Mouse (Mus musculus) stomach, embryonic 14.5 days (tissue): ENCODE data around the gene Pth2. TPM values are rescaled to one million over a fixed set of nuclear protein-coding genes. Genes with fewer than 3 reads are reported as not detected.
A peak's percentile ranks its signal among the peaks of the same experiment; 100 is the strongest.

Experiments used
- ATAC-seq: fragments of 200-750 bp; cut with Nextera tagmentation; 2 replicates; pipeline ENCODE4 v1.8.0; 2017; ENCODE audit warnings: low read depth, moderate TSS enrichment; ENCODE audit not compliant: insufficient number of reproducible peaks, insufficient read depth, low FRiP score
- H3K27ac ChIP-seq: fragments of 300-500 bp; sonication (generic); 2 replicates; pipeline ENCODE4 v1.5.1; 2014; ENCODE audit warnings: mild to moderate bottlenecking, low read length, moderate library complexity, mixed read lengths
- H3K27me3 ChIP-seq: fragments of 300-500 bp; sonication (generic); 2 replicates; pipeline ENCODE4 v1.6.1; 2014; ENCODE audit warnings: low read length, control low read depth, mixed read lengths; ENCODE audit not compliant: control insufficient read depth, insufficient read depth
- H3K36me3 ChIP-seq: fragments of 300-500 bp; sonication (generic); 2 replicates; pipeline ENCODE4 v1.6.1; 2014; ENCODE audit warnings: mild to moderate bottlenecking, control low read depth, low read length, moderate library complexity, mixed read lengths; ENCODE audit not compliant: control insufficient read depth, insufficient read depth
- H3K4me1 ChIP-seq: fragments of 300-500 bp; sonication (generic); 2 replicates; pipeline ENCODE4 v1.6.1; 2014; ENCODE audit warnings: low read length, control low read depth, mixed read lengths; ENCODE audit not compliant: control insufficient read depth, insufficient read depth
- H3K4me2 ChIP-seq: fragments of 300-500 bp; sonication (generic); replicated peaks from 2 replicates; pipeline ENCODE4 v1.6.1; 2014; ENCODE audit warnings: low read depth, low read length, control low read depth
- H3K4me3 ChIP-seq: fragments of 300-500 bp; sonication (generic); 2 replicates; pipeline ENCODE4 v1.5.1; 2014; ENCODE audit warnings: low read depth, low read length, control low read depth
- H3K9ac ChIP-seq: fragments of 300-500 bp; sonication (generic); replicated peaks from 2 replicates; pipeline ENCODE4 v1.6.1; 2014; ENCODE audit warnings: low read depth, mild to moderate bottlenecking, control low read depth, low read length, moderate library complexity, mixed read lengths
- H3K9me3 ChIP-seq: fragments of 300-500 bp; sonication (generic); 2 replicates; pipeline ENCODE4 v1.6.1; 2016; ENCODE audit warnings: low read depth, low read length, control low read depth; ENCODE audit not compliant: control insufficient read depth
- WGBS: fragments of 180-500 bp; shearing (Covaris S2); extraction: QIAGEN DNeasy Blood & Tissue Kit; methylation state at CpG from one replicate; pipeline ENCODE4 v1.1.7; 2014; 5-methylcytosine and 5-hydroxymethylcytosine counted together
- polyA plus RNA-seq: library from polyadenylated mRNA; unstranded; fragments of >200 nt; fragmentation: Nextera tagmentation; extraction: Ambion mirVana; gene quantifications from 2 replicates; pipeline ENCODE4 v1.2.1, GENCODE M21; 2014

Pth2 gene
- polyA plus RNA-seq, 1 experiment from 2014 or later, result not detected

DNA sequence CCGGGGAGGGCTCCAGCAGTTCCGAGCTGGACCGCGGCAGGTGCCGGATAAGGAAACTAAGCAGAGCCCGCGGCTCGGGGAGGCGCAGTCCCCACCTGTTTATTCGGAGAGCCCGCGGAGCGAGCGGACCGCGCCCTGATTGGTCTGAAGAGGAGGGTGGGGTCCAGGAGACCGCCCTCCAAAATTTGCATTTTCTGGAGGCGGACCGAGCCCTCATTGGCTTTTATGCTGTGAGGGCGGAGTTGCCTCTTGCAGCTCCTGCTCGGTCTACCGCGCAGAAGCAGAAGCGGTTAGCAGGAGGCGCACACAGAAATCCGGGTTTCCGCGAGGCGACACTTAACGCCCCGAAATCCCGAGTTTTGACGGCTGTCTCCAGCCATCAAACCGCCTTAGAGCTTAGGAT lies 1.4 kb downstream of the Pth2 start:
- peaks cover 58% of the 10 kb centered on the region for H3K27me3 ChIP-seq
- no peaks in the 10 kb centered on the region for H3K4me1 ChIP-seq
- no peak overlapping the region for H3K27ac ChIP-seq
- peak overlapping the region; percentile 19 for H3K4me3 ChIP-seq
- H3K9me3 ChIP-seq, result no peaks in the 10 kb centered on the region
- H3K9ac ChIP-seq, result no peak overlapping the region
- under 1% methylated on average over 34 of the region's 34 CpGs for WGBS
- ATAC-seq, result peak; percentile 84
- H3K4me2 ChIP-seq, result peak overlapping the region; percentile 41
- no peaks in the 10 kb centered on the region for H3K36me3 ChIP-seq

- no peaks in the 10 kb centered on the region for H3K36me3 ChIP-seq
- WGBS, result 19% methylated on average over 11 of the region's 11 CpGs
- H3K9ac ChIP-seq, result no peak overlapping the region
- H3K4me3 ChIP-seq, result peak overlapping the region; percentile 19
- 0 out of 2 replicates have a peak, but pooled peaks have one; percentile 7 for ATAC-seq
- H3K9me3 ChIP-seq, result no peaks in the 10 kb centered on the region
- no peaks in the 10 kb centered on the region for H3K4me1 ChIP-seq
- no peak overlapping the region for H3K27ac ChIP-seq
- H3K27me3 ChIP-seq, result peaks cover 57% of the 10 kb centered on the region
- H3K4me2 ChIP-seq, result peak overlapping the region; percentile 41
Observed at GRCm38 (mm10) chr7:45182606-45183005, 1.8 kb downstream of the Pth2 start.

- 65% methylated on average over 7 of the region's 7 CpGs for WGBS
- H3K9me3 ChIP-seq, result no peaks in the 10 kb centered on the region
- peaks cover 49% of the 10 kb centered on the region for H3K27me3 ChIP-seq
- H3K9ac ChIP-seq, result no peak overlapping the region
- no peaks in the 10 kb centered on the region for H3K4me1 ChIP-seq
- ATAC-seq, result no peak
- H3K27ac ChIP-seq, result no peak overlapping the region
- no peak overlapping the region for H3K4me3 ChIP-seq
- H3K36me3 ChIP-seq, result no peaks in the 10 kb centered on the region
- H3K4me2 ChIP-seq, result no peak overlapping the region
Observed at GRCm38 (mm10) chr7:45183672-45184071, 2.9 kb downstream of the Pth2 start.

DNA sequence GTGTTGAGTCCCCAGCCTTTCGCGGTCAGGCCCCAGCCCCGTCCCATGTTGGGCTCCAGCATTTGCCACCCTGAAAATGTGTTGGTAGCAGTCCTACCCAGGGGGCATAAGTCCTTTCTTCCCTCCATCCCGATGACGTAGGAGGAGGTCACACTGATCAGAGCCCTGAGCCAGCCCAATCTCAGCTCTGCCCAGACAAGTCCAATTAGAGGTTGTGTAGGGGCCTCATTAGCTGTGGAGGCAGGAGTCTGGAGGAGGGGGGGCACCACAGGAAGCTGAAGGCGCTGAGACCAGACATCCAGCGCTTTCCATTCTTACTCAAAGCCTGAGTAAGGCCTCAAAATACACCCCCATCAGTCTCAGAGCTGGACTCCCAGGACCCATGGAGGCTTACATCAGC lies 5.1 kb downstream of the Pth2 start:
- Histone ChIP-seq H3K9ac (no peak overlapping the region), H3K4me1 (no peaks in the 10 kb centered on the region), H3K27me3 (peaks cover 30% of the 10 kb centered on the region), H3K4me3 (no peak overlapping the region), H3K36me3 (no peaks in the 10 kb centered on the region), H3K27ac (no peak overlapping the region), H3K9me3 (no peaks in the 10 kb centered on the region), H3K4me2 (no peak overlapping the region)
- 63% methylated on average over 7 of the region's 7 CpGs for WGBS
- no peak for ATAC-seq

DNA sequence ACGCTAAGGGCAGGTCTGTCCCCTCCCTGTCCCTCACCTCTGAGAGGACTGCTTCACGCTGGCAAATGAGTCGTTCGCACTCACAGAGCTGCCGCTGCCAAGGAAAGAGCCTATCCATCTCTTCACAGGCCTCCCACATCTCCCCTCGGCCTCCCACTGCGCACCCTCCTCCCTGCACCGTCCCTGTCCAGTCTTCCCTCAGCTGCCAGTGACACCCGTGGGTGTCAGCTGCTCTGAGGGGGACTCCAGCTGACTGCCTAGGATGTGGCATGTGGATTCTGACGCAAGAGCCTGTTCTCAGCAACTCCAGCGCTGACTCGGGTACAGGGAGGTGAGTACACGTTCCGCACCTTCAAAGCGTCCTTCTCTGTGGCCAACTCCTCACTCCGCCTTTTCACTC lies 8.8 kb downstream of the Pth2 start:
- Histone ChIP-seq H3K4me3 (no peak overlapping the region), H3K4me2 (no peak overlapping the region), H3K9me3 (no peaks in the 10 kb centered on the region), H3K27me3 (0 out of 2 replicates have a peak, but pooled peaks cover 6% of the 10 kb centered on the region), H3K27ac (no peak overlapping the region), H3K4me1 (peaks cover 6% of the 10 kb centered on the region; the same call in 1 of the 2 replicates), H3K36me3 (no peaks in the 10 kb centered on the region), H3K9ac (no peak overlapping the region)
- no peak for ATAC-seq
- WGBS, result 51% methylated on average over 16 of the region's 16 CpGs

DNA sequence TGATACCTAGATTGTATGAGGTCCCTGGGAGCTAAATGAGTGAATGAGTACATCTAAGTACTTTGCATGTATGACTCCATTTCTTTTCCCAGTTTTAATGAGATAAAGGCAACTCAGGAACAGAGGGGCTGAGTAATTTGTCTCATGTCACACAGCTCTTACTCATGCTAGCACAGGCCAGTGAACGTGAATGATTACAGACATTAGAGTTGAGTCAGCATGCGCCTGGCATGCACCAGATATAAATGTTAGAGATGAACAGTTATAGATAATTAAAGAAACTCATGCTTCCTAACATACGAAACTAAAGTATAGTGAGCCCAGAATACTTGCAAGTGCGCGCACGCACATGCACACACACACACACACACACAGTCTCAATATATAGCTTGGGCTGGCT lies 9.4 kb downstream of the Pth2 start:
- Histone ChIP-seq H3K4me2 (no peak overlapping the region), H3K36me3 (no peaks in the 10 kb centered on the region), H3K4me1 (peaks cover 6% of the 10 kb centered on the region; the same call in 1 of the 2 replicates), H3K9ac (no peak overlapping the region), H3K27ac (no peak overlapping the region), H3K27me3 (0 out of 2 replicates have a peak, but pooled peaks cover 4% of the 10 kb centered on the region), H3K9me3 (no peaks in the 10 kb centered on the region), H3K4me3 (no peak overlapping the region)
- no peak for ATAC-seq
- 89% methylated on average over 6 of the region's 6 CpGs for WGBS

- 0 out of 2 replicates have a peak, but pooled peaks cover 4% of the 10 kb centered on the region for H3K27me3 ChIP-seq
- no peaks in the 10 kb centered on the region for H3K36me3 ChIP-seq
- no peak overlapping the region for H3K27ac ChIP-seq
- H3K4me3 ChIP-seq, result no peak overlapping the region
- peaks cover 6% of the 10 kb centered on the region; the same call in 1 of the 2 replicates for H3K4me1 ChIP-seq
- no peak overlapping the region for H3K9ac ChIP-seq
- WGBS, result 53% methylated on average over 2 of the region's 2 CpGs
- H3K9me3 ChIP-seq, result no peaks in the 10 kb centered on the region
- no peak overlapping the region for H3K4me2 ChIP-seq
- no peak for ATAC-seq
Observed at GRCm38 (mm10) chr7:45191161-45191560, 10.4 kb downstream of the Pth2 start.

GRCm38 (mm10) chr7:45191803-45192363 lies 11.1 kb downstream of the Pth2 start:
- Histone ChIP-seq H3K9me3 (no peaks in the 10 kb centered on the region), H3K4me3 (no peak overlapping the region), H3K27me3 (0 out of 2 replicates have a peak, but pooled peaks cover 2% of the 10 kb centered on the region), H3K36me3 (no peaks in the 10 kb centered on the region), H3K9ac (no peak overlapping the region), H3K4me1 (peaks cover 6% of the 10 kb centered on the region; the same call in 1 of the 2 replicates), H3K4me2 (no peak overlapping the region), H3K27ac (no peak overlapping the region)
- 0 out of 2 replicates have a peak, but pooled peaks have one; percentile 35 for ATAC-seq
- WGBS, result 6% methylated on average over 8 of the region's 8 CpGs
